Mouse (Mus musculus) megakaryocyte, embryonic 14.5 days (primary cell): ENCODE results near the gene 1700023F06Rik. TPM values are rescaled to one million over a fixed set of nuclear protein-coding genes. Genes with fewer than 3 reads are reported as not detected.

Experiments used
- H3K27me3 ChIP-seq: replicated peaks from 2 replicates; pipeline ENCODE3; 2012; ENCODE audit warnings: inconsistent platforms
- H3K36me3 ChIP-seq: replicated peaks from 2 replicates; pipeline ENCODE3; 2012; ENCODE audit warnings: low read length, inconsistent platforms, mixed read lengths
- H3K4me1 ChIP-seq: 2 replicates; pipeline ENCODE4 v1.6.1; 2012; ENCODE audit warnings: inconsistent platforms
- H3K4me3 ChIP-seq: replicated peaks from 2 replicates; pipeline ENCODE3; 2012; ENCODE audit warnings: moderate library complexity, mild to moderate bottlenecking, inconsistent platforms
- H3K9me3 ChIP-seq: 2 replicates; pipeline ENCODE4 v1.6.1; 2012; ENCODE audit warnings: inconsistent platforms
- FLI1 ChIP-seq: IDR thresholded peaks from 2 replicates; pipeline ENCODE4 v1.6.1; 2012; ENCODE audit warnings: low read length, inconsistent platforms, mixed read lengths
- GATA1 ChIP-seq: IDR thresholded peaks from 3 replicates; pipeline ENCODE4 v1.6.1; 2012; ENCODE audit warnings: mixed read lengths, low read length, inconsistent platforms, borderline replicate concordance
- polyA plus RNA-seq: library from polyadenylated mRNA; stranded (reverse); fragments of >175 nt; gene quantifications from 2 replicates; pipeline ENCODE4 v1.2.3, GENCODE M21; 2012; ENCODE audit warnings: low replicate concordance; ENCODE audit not compliant: insufficient read depth

Gene 1700023F06Rik
- polyA plus RNA-seq, 1 experiment, result not detected

DNA sequence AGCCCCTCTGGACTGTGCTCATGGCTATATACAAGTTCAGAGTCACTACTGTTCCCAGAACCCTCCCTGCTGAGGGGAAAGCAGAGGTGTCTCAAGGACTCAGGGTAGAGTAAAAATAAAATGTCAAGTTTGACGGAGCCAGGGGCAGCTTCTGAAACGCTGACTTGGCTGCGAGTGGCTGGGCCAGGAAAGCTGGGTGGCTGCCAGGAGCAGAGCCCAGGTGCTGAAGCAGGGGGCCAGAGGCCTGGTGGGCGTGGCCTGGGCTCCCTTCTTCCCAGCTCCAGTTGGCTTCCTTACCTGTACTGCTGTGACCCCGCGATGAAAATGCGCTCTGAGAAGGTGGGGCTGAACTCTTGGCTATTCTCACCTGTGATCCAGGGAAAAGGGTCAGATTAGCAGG, 32.4 kb upstream of the 1700023F06Rik start:
- Histone ChIP-seq H3K36me3 (peaks cover 62% of the 10 kb centered on the region), H3K4me1 (peaks cover 54% of the 10 kb centered on the region), H3K9me3 (peaks cover 7% of the 10 kb centered on the region; the same call in 1 of the 2 replicates), H3K27me3 (peaks cover 2% of the 10 kb centered on the region), H3K4me3 (no peak overlapping the region)
- TF ChIP-seq GATA1 (no peak), FLI1 (no peak)

DNA sequence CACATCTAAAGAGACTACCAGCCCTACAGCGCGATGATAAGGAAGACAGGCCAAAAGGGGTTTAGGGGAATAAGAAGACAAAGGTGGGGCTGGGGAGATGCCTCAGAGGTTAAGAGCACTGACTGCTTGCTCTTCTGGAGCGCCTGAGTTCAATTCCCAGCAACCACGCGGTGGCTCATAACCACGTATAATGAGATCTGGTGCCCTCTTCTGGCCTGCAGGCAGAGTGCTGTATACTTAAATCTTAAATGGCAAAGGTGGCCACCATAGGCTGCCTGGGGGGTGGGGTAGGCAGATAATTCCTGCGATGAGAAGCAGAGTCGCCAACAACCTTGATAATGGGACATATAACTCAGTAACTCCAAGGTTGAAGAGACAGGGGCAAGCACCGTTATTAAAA, 29.4 kb upstream of the 1700023F06Rik start:
- no peak overlapping the region for H3K4me3 ChIP-seq
- peaks cover 40% of the 10 kb centered on the region for H3K4me1 ChIP-seq
- TF ChIP-seq GATA1 (no peak), FLI1 (no peak)
- peaks cover 65% of the 10 kb centered on the region for H3K36me3 ChIP-seq
- peaks cover 7% of the 10 kb centered on the region; the same call in 1 of the 2 replicates for H3K9me3 ChIP-seq
- peaks cover 2% of the 10 kb centered on the region for H3K27me3 ChIP-seq

- H3K4me3 ChIP-seq, result no peak overlapping the region
- peaks cover 2% of the 10 kb centered on the region for H3K27me3 ChIP-seq
- TF ChIP-seq FLI1, result no peak
- no peak for TF ChIP-seq GATA1
- H3K36me3 ChIP-seq, result peaks cover 62% of the 10 kb centered on the region
- H3K4me1 ChIP-seq, result peaks cover 39% of the 10 kb centered on the region
- H3K9me3 ChIP-seq, result peaks cover 7% of the 10 kb centered on the region; the same call in 1 of the 2 replicates
Observed at GRCm38 (mm10) chr11:103236903-103237302, 28.5 kb upstream of the 1700023F06Rik start.

- Histone ChIP-seq H3K4me1 (peaks cover 35% of the 10 kb centered on the region), H3K36me3 (peaks cover 62% of the 10 kb centered on the region), H3K27me3 (no peaks in the 10 kb centered on the region), H3K4me3 (no peak overlapping the region), H3K9me3 (peaks cover 7% of the 10 kb centered on the region; the same call in 1 of the 2 replicates)
- TF ChIP-seq FLI1 (no peak), GATA1 (no peak)
Observed at GRCm38 (mm10) chr11:103236431-103236830, 28.1 kb upstream of the 1700023F06Rik start.

GRCm38 (mm10) chr11:103235702-103236101, 27.3 kb upstream of the 1700023F06Rik start:
- Histone ChIP-seq H3K9me3 (peaks cover 7% of the 10 kb centered on the region; the same call in 1 of the 2 replicates), H3K36me3 (peaks cover 67% of the 10 kb centered on the region), H3K4me3 (no peak overlapping the region), H3K4me1 (peaks cover 27% of the 10 kb centered on the region), H3K27me3 (no peaks in the 10 kb centered on the region)
- no peak for TF ChIP-seq FLI1
- no peak for TF ChIP-seq GATA1

DNA sequence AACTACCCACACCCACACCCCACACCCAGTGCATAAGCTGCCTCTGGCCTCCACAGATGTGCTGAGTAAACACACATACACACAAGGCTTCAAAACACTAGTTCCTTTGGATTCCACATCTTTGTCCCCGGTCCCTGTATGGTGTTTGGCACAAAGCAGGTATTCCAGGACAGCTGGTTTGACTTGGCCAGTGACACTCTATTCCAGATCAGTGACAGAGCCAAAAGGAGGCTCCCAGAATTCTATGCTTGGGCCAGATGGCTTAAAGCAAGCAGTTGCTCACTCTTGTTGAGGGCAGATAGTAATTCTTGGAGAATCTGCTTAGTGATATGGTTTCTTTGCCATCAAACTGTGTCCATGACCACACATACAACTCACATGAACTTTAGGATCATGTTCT, 26.1 kb upstream of the 1700023F06Rik start:
- no peaks in the 10 kb centered on the region for H3K27me3 ChIP-seq
- peaks cover 67% of the 10 kb centered on the region for H3K36me3 ChIP-seq
- peaks cover 9% of the 10 kb centered on the region; the same call in 1 of the 2 replicates for H3K9me3 ChIP-seq
- peaks cover 17% of the 10 kb centered on the region for H3K4me1 ChIP-seq
- TF ChIP-seq FLI1, result no peak
- TF ChIP-seq GATA1, result no peak
- no peak overlapping the region for H3K4me3 ChIP-seq

DNA sequence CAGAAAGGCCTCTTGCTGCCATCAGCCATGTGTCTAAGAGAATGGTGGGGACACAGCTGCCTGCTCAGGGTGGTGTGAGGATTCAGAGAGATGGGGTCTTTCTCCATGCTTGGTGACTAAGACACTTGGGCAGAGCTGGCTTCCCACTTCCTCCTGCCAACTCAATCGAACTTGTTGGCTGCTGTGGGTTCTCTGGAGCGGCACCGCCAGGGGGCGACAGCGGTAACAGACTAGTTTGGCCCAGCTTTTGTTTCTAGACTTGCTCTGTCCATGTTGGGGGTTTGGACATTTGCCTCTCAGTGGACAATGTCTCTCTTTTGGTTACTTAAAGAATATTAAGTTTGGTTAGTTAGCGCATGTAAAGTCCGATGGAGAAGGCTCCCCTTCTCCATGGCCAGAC, 24.6 kb upstream of the 1700023F06Rik start:
- no peak for TF ChIP-seq FLI1
- no peak for TF ChIP-seq GATA1
- Histone ChIP-seq H3K9me3 (peaks cover 14% of the 10 kb centered on the region; the same call in 1 of the 2 replicates), H3K36me3 (peaks cover 63% of the 10 kb centered on the region), H3K4me3 (no peak overlapping the region), H3K27me3 (no peaks in the 10 kb centered on the region), H3K4me1 (peaks cover 17% of the 10 kb centered on the region)

DNA sequence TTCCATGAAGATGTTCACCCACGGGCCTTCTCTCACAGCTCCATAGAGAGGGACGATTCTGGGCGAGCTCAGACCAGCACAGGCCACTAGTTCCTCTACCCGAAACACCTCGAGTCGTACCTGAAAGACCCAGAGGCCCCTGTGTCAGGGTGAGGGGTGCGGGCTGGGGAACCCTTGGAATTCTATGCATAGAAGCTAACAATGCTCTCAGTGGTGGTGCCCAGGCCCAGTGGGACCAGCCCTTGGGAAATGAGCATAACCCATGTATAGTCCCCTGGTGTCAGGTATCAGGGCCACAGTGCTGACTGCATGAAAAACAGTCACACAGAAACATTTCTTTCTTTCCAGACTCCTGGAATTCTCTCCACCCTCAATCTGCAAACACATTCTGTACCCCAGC, 23.0 kb upstream of the 1700023F06Rik start:
- no peak overlapping the region for H3K4me3 ChIP-seq
- H3K4me1 ChIP-seq, result peaks cover 7% of the 10 kb centered on the region
- peaks cover 63% of the 10 kb centered on the region for H3K36me3 ChIP-seq
- peaks cover 2% of the 10 kb centered on the region for H3K27me3 ChIP-seq
- no peak for TF ChIP-seq FLI1
- no peak for TF ChIP-seq GATA1
- H3K9me3 ChIP-seq, result peaks cover 6% of the 10 kb centered on the region; the same call in 1 of the 2 replicates

- H3K9me3 ChIP-seq, result peaks cover 6% of the 10 kb centered on the region; the same call in 1 of the 2 replicates
- H3K4me1 ChIP-seq, result peaks cover 6% of the 10 kb centered on the region
- no peak overlapping the region for H3K4me3 ChIP-seq
- TF ChIP-seq FLI1 (no peak), GATA1 (no peak)
- peaks cover 63% of the 10 kb centered on the region for H3K36me3 ChIP-seq
- peaks cover 2% of the 10 kb centered on the region for H3K27me3 ChIP-seq
Observed at GRCm38 (mm10) chr11:103230626-103231025, 22.3 kb upstream of the 1700023F06Rik start.

GRCm38 (mm10) chr11:103229608-103230007, 21.2 kb upstream of the 1700023F06Rik start:
- H3K36me3 ChIP-seq, result peaks cover 69% of the 10 kb centered on the region
- peaks cover 2% of the 10 kb centered on the region for H3K27me3 ChIP-seq
- TF ChIP-seq GATA1, result no peak
- no peak for TF ChIP-seq FLI1
- no peak overlapping the region for H3K4me3 ChIP-seq
- peaks cover 10% of the 10 kb centered on the region for H3K4me1 ChIP-seq
- peaks cover 6% of the 10 kb centered on the region; the same call in 1 of the 2 replicates for H3K9me3 ChIP-seq
